Mouse (Mus musculus) liver, embryonic 14.5 days (tissue): Measurements from ENCODE around the gene Llgl1. TPM values are rescaled to one million over a fixed set of nuclear protein-coding genes. Genes with fewer than 3 reads are reported as not detected.

Experiments used
- ATAC-seq: fragments of 200-750 bp; cut with Nextera tagmentation; 2 replicates; pipeline ENCODE4 v1.8.0; 2017; ENCODE audit warnings: moderate number of reproducible peaks, mild to moderate bottlenecking, moderate library complexity; ENCODE audit not compliant: insufficient read depth
- DNase-seq, 3 experiments: peaks; one replicate each; pipeline ENCODE4 v3.0.0-alpha.2; 2012 to 2013; ENCODE audit warnings: low read depth in 3 of 3, low spot score in 3 of 3
- H3K27ac ChIP-seq: fragments of 300-500 bp; sonication (generic); 2 replicates; pipeline ENCODE4 v1.5.1; 2014; ENCODE audit warnings: moderate library complexity, mild to moderate bottlenecking, control low read depth, inconsistent platforms
- H3K27me3 ChIP-seq: fragments of 300-500 bp; sonication (generic); 2 replicates; pipeline ENCODE4 v1.6.1; 2014; ENCODE audit warnings: mild to moderate bottlenecking, low read length, moderate library complexity; ENCODE audit not compliant: control insufficient read depth, insufficient read depth
- H3K36me3 ChIP-seq: fragments of 300-500 bp; sonication (generic); replicated peaks from 2 replicates; pipeline ENCODE4 v1.6.1; 2014; ENCODE audit warnings: low read depth; ENCODE audit not compliant: control insufficient read depth, insufficient read depth
- H3K4me1 ChIP-seq, 2 experiments: fragments of 200-500 bp in 1 of 2; fragments of 300-500 bp in 1 of 2; sonication (generic) in 1 of 2; replicated peaks; 2 replicates each; pipeline ENCODE4 v1.6.1; 2012 to 2014; ENCODE audit warnings: antibody characterized with exemption in 1 of 2, inconsistent platforms in 1 of 2, low read length in 1 of 2; ENCODE audit not compliant: control insufficient read depth in 2 of 2, insufficient read depth in 2 of 2
- H3K4me2 ChIP-seq: fragments of 300-500 bp; sonication (generic); 2 replicates; pipeline ENCODE4 v1.6.1; 2014; ENCODE audit warnings: low read depth, mild to moderate bottlenecking, control low read depth, moderate library complexity
- H3K4me3 ChIP-seq, 2 experiments: fragments of 200-500 bp in 1 of 2; fragments of 300-500 bp in 1 of 2; sonication (generic) in 1 of 2; 2 replicates each; pipeline ENCODE4 v1.5.1; 2012 to 2014; ENCODE audit warnings: low read depth in 2 of 2, low read length in 2 of 2, mild to moderate bottlenecking in 2 of 2, control low read depth in 1 of 2, inconsistent platforms in 1 of 2, moderate library complexity in 1 of 2; ENCODE audit not compliant: insufficient read depth in 1 of 2
- H3K9ac ChIP-seq: fragments of 300-500 bp; sonication (generic); replicated peaks from 2 replicates; pipeline ENCODE4 v1.6.1; 2014; ENCODE audit warnings: mild to moderate bottlenecking, control low read depth, moderate library complexity
- H3K9me3 ChIP-seq: fragments of 300-500 bp; sonication (generic); 2 replicates; pipeline ENCODE4 v1.6.1; 2016; ENCODE audit warnings: low read length, mixed read lengths; ENCODE audit not compliant: control insufficient read depth
- CTCF ChIP-seq: IDR thresholded peaks from 2 replicates; pipeline ENCODE4 v1.5.1; 2016; ENCODE audit warnings: antibody characterized with exemption, low read depth, control low read depth
- EP300 ChIP-seq: IDR thresholded peaks from 2 replicates; pipeline ENCODE4 v1.6.1; 2016; ENCODE audit warnings: antibody characterized with exemption, low read depth
- WGBS: fragments of 180-500 bp; shearing (Covaris S2); extraction: QIAGEN DNeasy Blood & Tissue Kit; methylation state at CpG from one replicate; pipeline ENCODE4 v1.1.7; 2014; ENCODE audit not compliant: insufficient replicate concordance; 5-methylcytosine and 5-hydroxymethylcytosine counted together
- polyA plus RNA-seq, 2 experiments: library from polyadenylated mRNA; depleted of rRNA in 1 of 2; stranded (reverse) in 1 of 2; unstranded in 1 of 2; fragments of >200 nt; fragmentation: Nextera tagmentation in 1 of 2; extraction: Ambion mirVana in 1 of 2; gene quantifications; 2 replicates each; pipeline versions ENCODE4 v1.2.1 to v1.2.3; 2012 to 2014

Gene Llgl1
- polyA plus RNA-seq, 2 experiments = 8.5 to 12.4 TPM

DNA sequence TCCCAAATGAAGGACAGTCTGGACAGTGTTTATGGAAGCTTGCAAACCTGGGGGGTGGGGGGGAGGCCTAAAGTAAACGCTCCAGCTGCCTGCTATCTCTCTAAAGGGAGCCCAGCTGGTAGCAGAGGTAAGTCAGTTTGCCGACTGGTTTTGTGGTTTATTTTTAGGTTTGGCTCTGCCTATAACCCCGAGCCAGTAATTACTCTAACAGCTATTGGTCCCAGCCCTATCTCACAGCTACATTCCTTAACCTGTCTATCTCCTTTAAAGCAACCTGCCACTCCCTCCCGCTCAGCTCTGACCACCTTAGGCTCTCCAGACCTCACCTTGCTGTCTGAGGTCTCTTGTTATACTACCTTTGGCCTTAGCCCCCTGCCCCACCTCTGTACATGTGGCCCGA is 19.7 kb downstream of the Llgl1 start:
- TF ChIP-seq CTCF (no peak), EP300 (no peak)
- H3K9ac ChIP-seq = no peak overlapping the region
- H3K36me3 ChIP-seq = no peaks in the 10 kb centered on the region; the same call in 1 of the 2 replicates
- H3K4me1 ChIP-seq = no peaks in the 10 kb centered on the region; a peak in 1 of 4 replicates
- H3K4me3 ChIP-seq = no peak overlapping the region
- no peaks in the 10 kb centered on the region for H3K27me3 ChIP-seq
- WGBS = 39% methylated on average over 5 of the region's 5 CpGs
- DNase-seq (no peak), ATAC-seq (peak; percentile 11; the same call in 1 of the 2 replicates)
- H3K27ac ChIP-seq = no peak overlapping the region
- H3K9me3 ChIP-seq = no peaks in the 10 kb centered on the region
- no peak overlapping the region for H3K4me2 ChIP-seq

DNA sequence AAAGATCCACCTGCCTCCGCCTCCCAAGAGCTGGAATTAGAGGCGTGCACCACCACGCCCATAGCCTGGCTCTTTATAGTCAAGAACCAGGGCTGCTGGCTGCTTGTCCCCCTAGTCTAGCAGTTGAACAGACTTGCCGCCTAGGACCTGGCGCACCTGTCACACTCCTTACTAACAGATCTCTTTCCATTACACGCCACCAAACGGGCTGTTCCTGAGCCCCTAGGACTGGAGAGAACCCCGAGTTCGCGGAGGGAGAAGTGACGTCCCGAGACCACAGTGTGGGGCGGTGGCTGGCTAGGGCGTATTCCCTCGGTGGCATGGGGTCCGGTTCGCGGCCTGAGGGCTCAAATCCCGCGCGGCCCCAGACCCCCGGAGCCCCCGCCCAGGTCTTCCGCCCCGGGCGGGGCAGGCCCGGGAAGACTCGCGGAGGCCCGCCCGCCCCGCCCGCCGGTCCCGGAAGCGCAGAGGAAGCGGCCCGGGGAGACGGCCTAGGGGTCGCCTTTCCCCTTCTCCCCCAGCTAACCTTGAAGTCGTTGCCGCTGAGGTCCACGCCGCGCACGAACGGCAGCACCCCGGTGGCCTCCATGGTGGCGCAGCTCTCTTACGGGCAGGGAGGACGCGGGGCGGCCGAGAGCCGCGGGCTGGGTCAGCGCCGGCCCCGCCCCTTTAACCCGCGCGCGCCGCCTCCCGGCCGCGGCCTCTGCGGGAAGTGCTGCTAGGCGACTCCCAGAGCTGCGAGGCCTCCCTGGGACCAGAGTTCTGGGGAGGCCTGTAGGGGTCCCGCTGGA is 27.3 kb downstream of the Llgl1 start, which contains the start of gene Flii:
Gene Flii (minus strand): TSS at position 663 of the 791 bp plus-strand sequence.
- H3K4me3 ChIP-seq = peak within 1 kb of the TSS; percentile 64 to 90
- H3K9ac ChIP-seq = peak within 1 kb of the TSS; percentile 71
- ATAC-seq (peak; percentile 74), DNase-seq (peak; percentile 59 to 69 (median 63))
- H3K36me3 ChIP-seq = no peaks in the 10 kb centered on the region
- no peaks in the 10 kb centered on the region for H3K27me3 ChIP-seq
- peaks cover 16 to 24% of the 10 kb centered on the region in 2 experiments for H3K4me1 ChIP-seq
- peak within 1 kb of the TSS; percentile 78 for H3K27ac ChIP-seq
- TF ChIP-seq EP300 (no peak), CTCF (peak; percentile 74)
- H3K4me2 ChIP-seq = peak within 1 kb of the TSS; percentile 92
- H3K9me3 ChIP-seq = no peaks in the 10 kb centered on the region
- under 1% methylated on average over 67 of the region's 71 CpGs for WGBS

DNA sequence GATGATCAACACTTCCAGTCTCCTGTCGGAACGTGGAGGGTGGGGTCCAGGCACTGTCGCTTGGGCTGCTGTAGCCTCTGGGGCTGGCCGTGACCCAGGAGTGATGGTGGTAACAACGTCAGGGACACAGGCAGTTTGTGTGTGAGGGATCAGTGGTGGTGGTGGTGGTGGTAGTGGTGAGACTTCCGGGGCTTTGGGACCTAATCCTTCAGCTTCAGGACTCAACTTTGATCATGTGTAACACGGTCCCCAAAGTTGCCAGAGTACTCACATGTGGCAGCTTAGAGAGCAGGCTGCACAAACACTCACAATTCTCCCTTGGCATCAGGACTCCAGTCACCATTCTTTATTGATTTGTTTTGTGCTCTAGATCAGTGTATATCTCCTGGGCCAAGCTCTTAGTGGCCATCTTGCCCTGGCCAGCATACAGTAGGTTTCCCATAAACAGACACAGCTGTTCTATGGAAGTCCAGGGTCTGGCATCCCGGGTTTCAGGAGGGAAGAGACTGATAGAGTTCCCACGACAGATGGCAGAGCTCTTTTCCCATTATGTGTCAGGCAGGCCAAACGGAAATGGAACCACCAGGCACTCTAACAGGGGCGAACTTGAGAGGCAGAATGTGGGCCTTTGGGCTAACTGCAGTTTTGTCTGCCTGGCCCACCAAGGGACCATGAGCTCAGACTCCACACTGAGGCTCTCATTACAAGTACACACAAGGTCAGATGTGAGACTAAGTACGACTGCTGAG is 28.0 kb downstream of the Llgl1 start:
- Histone ChIP-seq H3K27ac (peak overlapping the region; percentile 78), H3K36me3 (no peaks in the 10 kb centered on the region), H3K4me2 (peak overlapping the region; percentile 92), H3K4me3 (peak overlapping the region; percentile 39 to 64), H3K9ac (peak overlapping the region; percentile 71), H3K9me3 (no peaks in the 10 kb centered on the region), H3K27me3 (no peaks in the 10 kb centered on the region), H3K4me1 (peaks cover 16 to 24% of the 10 kb centered on the region in 2 experiments)
- DNase-seq (no peak), ATAC-seq (peak; percentile 4; the same call in 1 of the 2 replicates)
- WGBS = 4% methylated on average over 12 of the region's 12 CpGs
- no peak for TF ChIP-seq EP300

DNA sequence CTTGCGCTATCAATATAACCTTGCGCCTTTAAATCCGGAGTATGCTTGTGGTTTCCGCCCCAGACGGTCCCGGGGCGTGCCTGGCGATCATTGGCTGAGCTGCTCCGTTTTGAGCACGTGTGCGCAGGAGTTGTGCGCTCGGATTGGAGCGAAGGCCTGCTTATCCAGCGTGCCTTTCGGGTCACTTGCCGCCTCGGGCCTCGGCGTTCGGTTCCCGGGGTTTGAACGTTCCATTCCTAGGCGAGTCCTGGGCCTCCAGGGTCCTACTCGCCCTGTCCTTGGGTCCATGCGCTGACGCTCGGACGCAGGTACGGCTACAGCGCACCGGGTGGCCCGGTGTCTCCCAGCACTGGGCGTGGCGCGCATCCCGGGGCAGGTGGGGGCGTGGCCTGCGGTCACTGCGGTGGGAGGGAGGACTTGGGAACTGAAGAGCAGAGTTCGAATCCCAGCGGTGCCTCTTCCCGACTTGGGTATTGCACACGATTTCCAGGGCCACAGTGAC is 28.8 kb downstream of the Llgl1 start, which contains the start of gene Mief2:
Gene Mief2 (plus strand): TSS at position 139 of the 502 bp plus-strand sequence.
- Histone ChIP-seq H3K4me3 (peak within 1 kb of the TSS; percentile 63 to 64), H3K27me3 (no peaks in the 10 kb centered on the region), H3K27ac (peak within 1 kb of the TSS; percentile 78), H3K9ac (peak within 1 kb of the TSS; percentile 71), H3K4me2 (peak within 1 kb of the TSS; percentile 92), H3K4me1 (peaks cover 16 to 24% of the 10 kb centered on the region in 2 experiments), H3K36me3 (no peaks in the 10 kb centered on the region), H3K9me3 (no peaks in the 10 kb centered on the region)
- TF ChIP-seq CTCF (no peak), EP300 (no peak)
- peak; percentile 89 for ATAC-seq
- under 1% methylated on average over 44 of the region's 44 CpGs for WGBS
- DNase-seq = peak; percentile 89 to 91 (median 90)
